Mouse (Mus musculus) granulocyte monocyte progenitor cell, adult 5-6 weeks (primary cell): ENCODE measurements at regions not wholly inside any gene's neighbourhood (a gene's known extent, or its start where the extent isn't known, plus 50 kb on each side); places are given as distances from the start of the nearest gene placed in this dataset.

ENCODE experiments used
- ATAC-seq: replicated peaks from 2 replicates; pipeline ENCODE4 v1.8.0; 2016; ENCODE audit warnings: mild to moderate bottlenecking, moderate TSS enrichment, inconsistent platforms; ENCODE audit not compliant: poor library complexity, severe bottlenecking

DNA sequence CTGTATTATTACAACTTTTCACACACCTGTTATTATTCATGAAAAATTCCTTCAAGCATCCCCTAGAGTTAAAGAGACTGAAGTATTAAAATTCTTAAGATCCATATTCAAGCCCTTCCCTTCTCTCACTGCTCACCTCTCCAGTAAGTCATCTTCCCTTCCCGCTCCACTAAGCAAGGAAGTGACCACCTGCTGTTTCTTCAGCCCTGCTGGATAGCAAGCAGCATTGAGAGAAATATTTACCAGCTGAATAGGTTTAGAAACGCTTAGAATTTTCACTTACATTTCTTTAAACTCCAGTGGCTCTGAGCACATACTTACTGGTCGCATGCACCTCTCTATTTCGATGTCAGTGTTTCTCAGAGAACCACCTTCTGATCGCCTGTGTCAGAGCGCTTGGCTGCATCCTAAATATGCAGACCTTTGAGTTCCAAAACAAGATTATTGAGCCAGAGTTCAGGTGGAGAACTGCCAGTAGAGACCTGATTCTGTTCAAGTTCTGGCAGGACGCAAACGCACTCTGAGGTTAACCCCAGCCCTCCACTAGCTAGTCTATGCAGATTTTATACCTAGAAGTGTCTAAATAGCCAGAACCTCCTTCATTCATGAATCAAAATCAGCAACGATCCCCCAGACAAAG is 314.9 kb downstream of the Mllt3 start:
- no peak for ATAC-seq

DNA sequence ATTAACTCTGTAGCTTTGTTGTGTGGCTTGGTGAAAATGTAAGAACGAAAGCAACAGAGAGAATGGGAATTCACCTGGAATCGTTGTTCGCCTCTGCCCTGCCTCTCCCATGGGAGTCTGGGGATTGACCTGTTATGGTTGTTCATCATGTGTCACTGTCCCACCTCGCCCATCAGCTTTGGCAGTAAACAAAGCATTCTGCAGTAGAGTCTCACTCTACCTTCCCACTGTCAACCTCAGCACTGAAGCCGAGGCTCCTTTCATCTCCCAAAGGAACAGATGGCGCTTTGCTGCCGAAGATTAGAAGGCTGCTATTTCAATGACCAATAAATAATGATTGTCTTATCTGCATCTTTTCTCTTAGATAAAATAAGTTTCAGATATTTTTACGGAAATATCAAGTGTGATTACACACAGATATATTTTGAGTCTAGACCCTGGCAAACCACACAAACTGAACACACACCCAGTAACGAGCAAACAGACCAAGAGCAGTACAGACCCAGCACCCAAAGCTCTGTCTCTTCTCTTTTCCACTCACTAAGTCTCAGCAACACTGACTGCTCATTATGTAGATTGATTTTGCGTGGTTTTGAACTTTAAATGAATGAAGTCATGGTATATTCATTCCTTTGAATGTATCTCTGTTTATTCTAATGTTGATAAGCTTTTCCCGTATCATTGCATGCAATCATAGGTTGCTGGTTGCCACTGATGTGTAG is 317.8 kb downstream of the Mllt3 start:
- no peak for ATAC-seq

DNA sequence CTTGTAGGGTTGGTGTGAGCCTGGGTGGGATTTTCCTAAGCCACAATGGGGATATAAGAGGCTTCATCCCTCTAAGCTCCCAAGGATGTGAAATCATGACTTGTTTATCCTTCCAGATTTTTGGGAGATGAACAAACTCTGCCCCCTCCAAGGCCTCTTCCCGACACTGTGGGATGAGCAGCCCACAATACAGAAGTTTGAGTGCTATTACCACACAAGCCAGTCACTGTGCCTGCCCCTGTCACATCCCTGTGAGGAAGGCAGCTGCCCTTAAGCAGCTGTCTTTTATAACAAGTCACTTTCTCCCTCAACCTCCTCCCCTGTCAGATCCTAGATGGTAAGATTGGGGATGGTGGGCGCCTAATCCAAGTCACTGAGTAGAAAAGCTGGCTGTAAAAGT is 320.5 kb downstream of the Mllt3 start:
- ATAC-seq: no peak

DNA sequence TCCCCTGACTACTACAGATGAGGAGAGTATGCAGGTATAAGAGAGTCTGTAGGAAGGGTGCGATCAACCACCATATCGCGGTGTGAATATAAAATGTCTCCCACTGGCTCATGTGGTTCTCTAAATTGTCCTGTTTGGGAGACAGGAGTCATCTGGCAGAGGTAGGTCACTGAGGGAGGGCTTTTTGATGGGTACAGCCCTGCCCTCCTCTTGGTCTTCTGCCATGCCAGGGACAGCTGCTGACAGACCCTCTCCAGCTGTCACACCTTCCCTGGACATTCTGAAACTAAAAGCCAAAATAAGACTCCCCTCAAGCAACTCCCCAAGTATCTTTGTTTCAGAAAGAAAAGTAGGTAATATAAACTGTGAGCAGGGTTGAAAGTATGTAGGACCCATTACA is 320.9 kb downstream of the Mllt3 start:
- ATAC-seq: no peak

DNA sequence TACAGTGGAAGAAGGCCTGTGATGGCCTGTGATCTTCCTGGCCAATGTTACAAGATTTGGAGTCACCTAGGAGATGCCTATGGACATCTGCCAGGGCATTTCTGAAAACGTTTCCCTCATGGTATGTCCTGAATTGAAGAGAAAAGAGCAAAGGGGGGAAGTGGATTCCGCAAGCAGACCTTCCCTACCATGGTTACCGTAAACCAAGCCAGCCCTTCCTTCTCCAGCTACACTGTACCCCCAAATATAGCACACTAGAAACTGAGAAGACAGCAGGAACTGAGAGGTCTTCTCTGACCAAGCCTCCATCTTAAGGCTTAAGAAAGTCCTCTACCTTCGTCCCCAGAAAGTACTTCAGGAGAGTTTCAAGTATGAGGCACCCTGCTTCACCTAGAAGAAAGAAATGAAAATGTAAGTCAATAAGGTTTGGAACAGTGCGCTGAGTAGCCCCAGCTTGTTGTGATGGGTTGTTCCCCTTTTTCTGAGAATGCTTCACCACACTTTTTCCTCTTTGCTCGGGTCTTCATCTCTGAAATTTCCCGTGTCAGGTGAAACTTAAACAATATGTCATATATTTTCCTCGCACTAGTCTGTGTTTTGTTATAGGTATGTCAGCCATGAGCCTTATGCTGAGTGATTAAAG is 321.9 kb downstream of the Mllt3 start:
- ATAC-seq: peak; percentile 66

DNA sequence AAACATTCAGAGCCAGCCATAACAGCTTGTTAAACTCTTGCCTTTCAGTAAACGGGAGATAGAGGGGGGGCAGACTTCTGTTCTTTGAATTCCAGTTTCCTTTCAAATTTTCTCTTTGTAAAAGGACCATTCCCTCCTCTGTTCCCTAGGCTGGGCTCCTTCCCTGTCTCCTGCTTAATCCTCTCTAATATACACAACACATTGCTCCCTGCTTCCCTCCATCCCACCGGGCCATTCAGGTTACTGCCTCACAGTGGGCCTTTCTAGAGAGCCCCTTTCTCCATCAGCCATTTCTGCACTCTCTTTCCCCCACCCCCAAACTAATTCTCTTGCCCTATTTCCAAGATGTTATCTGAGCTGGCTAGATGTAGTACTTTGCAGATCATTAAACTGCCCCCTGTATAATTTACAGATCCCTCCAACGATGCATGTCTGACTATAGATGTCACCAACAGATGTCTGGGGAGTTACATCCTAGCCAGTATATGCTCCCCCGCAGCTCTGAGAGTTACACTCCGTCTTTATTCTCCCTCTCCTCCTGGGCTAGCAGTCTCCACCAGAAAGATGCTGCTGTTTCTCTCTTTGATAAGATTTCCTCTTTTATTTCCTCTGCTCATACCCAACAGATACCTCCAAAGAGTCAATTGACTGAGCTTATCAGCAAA is 324.1 kb downstream of the Mllt3 start:
- no peak for ATAC-seq

DNA sequence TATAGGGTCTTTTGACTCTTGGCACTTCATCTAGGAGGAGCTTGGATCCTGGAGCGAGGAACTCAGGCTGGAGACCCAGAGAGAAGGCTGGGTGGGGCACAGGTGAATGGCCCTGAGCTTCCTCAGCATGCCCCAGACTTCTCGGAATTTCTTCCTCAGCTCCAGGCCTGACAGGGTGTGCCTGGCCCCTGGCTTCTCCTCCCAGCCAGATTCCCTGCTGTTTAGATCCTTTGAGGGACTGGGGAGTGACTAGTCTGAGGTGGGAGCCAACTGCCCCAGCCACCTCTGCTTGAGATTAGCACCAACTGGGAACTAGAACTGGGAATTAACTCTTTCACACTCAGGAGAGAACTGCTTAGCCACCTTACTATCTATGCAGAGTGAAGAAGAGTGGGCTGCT is 325.8 kb downstream of the Mllt3 start:
- no peak for ATAC-seq

DNA sequence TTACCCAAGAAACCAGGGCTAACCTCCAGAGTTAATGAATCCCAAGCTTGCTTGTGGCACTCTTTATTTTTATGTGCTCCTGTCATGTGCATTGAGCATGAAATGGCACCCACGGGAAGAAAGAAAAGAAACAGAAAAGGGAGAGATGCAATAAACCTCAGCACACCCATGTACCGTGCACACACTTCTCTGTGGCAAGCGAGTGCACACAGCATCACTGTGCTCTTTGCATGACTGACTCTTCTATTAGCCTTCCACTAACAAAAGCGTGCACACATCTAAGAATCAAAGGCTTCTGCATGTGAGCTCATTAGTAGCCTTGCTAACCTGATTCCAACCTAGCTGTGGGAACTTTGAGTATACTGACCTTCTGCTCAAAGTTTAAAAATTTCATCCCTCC is 330.3 kb downstream of the Mllt3 start:
- ATAC-seq: no peak

DNA sequence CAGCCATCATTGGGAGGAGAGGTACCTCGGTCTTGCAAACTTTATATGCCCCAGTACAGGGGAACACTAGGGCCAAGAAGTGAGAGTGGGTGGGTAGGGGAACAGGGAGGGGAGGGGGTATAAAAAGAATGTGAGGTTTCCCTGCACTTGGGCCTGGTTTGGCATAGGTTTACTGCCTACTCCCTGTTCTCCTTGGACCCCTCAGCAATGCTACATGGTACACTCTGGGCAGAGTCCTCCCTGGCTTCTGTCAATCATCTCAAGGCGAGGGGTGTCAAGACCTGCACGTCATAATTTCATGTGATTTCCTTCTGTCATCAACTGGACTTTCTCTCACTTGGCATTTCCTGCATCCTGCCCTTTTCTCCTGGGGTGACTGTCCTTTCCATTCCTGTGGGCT is 330.9 kb downstream of the Mllt3 start:
- no peak for ATAC-seq

DNA sequence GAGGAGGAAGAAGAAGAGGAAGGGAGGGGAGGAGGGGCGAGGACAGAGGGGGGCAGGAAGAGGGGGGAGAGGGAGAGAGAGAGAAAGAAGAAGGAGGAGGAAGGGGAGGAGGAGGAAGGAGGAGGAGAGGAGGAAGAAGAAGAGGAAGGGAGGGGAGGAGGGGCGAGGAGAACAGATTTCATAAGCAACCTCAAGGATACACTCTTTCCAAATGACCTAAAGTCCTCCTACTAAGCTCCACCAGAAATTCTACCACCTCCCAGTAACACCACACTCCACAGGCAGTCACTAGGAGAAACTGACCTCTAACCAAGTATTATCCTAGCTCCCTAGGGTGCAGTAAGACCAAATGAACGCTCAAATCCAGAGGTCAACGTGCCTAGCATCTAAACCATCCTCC is 332.1 kb downstream of the Mllt3 start:
- ATAC-seq: peak; percentile 64

DNA sequence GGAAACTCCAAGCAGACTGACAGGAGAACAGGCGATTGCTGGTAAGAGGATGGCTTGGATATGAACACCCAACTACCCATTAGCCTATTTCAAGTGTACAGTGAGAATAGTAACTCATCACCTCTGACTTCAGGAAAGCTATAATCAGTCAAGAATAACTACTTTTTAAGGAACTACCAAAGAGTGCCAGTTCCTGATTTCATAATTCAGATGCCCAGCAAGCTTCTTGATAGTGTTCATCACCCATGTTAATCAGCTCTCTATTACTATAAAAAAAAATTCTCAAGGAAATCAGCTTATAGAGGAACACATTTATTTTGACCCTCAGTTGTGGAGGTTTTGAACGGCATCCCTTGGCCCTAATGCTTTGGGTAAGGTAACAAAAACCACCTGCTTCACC is 332.7 kb downstream of the Mllt3 start:
- peak; percentile 78 for ATAC-seq

DNA sequence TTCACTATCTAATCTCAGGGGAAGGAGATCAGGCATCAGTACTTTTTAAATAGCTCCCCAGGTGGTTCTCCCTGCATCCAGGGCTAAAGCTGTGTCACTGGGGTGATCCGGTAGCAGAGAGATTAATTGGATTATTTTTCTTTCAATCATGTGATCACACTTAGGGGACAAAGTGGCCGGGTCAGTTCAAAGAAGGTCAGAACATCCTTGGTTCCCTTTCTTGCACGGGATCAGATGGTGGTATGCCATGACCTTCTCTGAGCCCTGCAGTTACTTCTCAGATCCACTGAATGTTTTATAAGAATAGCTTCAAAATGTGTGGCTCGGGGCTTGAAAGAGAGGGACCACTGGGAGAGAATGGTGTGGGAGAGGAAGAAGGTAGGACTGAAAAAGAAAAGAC is 333.6 kb downstream of the Mllt3 start:
- ATAC-seq: no peak

DNA sequence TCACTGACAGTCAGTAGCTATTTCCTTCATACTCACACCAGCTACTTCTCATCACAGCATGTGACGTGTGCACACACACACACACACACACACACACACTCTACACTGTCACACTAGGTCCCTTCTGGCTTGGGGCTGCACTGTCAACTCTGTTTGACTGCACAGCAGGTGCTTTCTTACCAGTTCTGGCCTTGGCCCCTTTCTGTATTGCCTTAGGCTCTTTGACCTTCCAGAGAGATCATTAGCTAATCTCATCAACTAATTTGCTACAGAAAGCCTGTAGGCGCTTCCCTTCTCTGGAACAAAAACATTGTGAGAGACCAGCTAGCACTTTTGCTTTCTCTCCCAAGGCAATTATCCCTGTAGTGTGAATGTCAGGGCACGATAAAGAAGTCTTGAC is 334.4 kb downstream of the Mllt3 start:
- no peak for ATAC-seq

DNA sequence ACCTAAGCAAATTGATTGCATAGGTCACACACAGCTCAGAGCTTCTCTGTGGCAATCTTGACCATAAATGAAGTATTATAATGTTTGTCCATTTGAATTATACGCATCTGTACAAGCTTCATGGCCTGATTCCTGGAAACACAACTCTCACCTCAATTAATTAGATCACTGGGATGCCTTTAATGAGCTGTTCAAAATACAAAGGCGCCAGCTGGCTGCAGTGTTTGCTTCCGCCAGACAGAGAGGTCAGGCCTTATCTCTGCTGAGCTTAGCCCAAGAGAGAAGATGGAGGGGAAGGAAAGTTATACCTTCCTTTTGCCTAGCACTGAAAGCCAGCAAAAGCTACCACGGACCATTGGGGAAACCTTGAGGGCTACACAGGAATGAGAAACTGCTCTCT is 336.2 kb downstream of the Mllt3 start:
- no peak for ATAC-seq

DNA sequence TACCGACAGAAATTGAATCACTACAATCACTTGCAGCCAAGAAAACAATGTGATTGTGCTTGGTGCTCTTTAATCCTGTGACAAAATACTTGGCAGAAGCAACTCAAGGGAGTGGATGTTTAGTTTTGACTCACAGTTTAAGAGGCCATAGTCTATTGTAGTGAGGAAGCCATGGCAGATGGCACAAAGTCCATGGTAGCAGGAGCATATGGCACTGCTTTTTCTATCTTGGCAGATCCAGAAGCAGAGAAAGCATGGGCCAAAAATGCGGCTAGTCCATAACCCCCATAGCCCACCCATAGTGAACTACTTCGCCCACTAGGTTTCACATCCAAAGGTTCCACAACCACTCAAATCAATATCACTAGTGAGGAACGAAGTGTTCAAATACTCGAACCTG is 337.4 kb downstream of the Mllt3 start:
- ATAC-seq: no peak

DNA sequence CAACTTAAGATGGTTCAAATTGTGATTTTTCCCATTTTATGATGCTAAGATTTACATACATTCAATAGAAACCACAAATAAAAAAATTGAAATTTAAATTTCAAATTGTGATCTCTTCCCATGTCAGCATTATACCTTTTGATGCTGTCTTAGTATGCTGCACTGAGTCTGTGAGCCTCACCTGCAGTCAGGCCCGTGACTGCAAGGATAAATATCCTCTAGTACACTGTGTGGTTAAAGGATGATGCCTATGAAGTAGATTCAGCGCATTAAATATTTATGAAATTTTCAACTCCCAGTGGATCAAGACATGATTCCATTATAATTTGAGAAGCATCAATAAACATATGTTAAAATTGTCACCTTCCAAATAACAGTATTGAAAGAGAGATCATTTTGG is 340.4 kb downstream of the Mllt3 start:
- no peak for ATAC-seq

DNA sequence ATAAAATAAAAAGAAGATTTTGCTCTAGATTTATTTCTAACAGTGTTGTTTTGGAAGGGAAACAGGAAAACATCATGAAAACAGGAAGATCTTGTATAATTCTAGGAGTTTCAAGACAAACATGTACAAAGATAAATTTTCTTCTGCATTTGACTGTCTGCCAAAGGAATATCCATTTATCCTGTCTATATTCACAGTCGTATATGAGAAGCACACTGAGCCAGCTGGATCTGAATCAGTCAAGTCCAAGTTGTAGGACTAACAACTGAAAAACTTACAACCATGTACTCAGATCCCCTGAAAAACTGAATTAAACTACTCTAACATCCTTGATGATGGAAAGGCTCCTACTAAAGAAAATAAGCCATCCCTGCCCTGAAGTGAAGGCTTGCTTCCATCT is 348.2 kb downstream of the Mllt3 start:
- no peak for ATAC-seq

DNA sequence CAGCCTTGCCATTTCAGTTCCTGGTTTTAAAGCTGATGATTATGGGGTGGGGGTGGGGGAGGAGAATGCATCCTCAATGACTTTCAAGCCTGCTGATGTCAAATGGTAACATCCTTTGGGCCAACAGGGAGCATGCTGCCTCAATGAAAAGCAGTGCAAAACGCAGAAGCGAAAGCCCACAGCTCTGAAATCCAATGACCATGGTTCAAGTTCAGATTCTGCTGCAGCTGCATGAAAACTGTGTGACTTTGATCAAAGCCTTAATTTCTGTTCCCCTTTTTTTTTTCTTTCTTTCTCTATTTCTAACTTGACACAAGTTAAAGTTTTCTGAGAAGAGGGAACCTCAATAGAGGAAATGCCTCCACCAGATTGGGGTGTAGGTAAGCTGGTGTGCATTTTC is 350.4 kb downstream of the Mllt3 start:
- peak; percentile 93 for ATAC-seq

DNA sequence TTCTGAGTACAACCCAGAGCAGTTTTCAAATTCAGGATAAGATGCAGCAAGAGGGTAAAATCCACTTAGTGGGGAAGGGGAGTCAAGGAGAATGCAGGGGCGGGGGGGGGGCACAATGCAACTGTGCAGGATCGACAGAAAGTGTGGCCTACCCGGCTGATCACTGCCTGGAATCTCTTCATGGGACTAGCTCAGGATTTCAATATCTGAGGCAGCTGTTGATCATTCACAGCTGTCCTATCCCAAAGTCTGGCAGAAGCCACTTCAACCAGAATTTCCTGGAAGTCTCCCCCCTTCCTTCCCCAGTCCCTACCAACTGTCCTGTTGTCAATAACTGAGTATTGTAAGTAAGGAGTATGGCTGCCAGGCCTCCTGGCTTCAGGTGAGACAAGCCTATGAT is 362.1 kb downstream of the Mllt3 start:
- ATAC-seq: no peak

DNA sequence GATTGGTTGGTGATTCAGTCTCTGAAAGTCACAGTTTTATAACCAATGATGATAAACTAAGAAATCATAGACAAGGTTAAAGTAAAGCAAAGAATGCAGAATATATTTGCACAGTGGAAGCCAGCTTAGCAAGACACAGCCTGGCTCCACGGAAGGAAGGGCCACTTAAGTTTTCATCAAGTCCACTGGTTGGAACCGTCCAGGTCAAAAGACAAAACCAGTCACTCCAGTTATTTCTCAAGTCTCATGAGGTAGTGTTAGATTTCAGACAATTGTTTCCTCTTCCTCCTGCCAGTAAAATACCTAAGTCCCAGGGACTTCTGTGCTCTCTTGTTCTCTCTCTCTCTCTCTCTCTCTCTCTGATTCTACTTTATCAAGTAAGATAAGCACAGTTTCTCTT is 363.0 kb downstream of the Mllt3 start:
- no peak for ATAC-seq

DNA sequence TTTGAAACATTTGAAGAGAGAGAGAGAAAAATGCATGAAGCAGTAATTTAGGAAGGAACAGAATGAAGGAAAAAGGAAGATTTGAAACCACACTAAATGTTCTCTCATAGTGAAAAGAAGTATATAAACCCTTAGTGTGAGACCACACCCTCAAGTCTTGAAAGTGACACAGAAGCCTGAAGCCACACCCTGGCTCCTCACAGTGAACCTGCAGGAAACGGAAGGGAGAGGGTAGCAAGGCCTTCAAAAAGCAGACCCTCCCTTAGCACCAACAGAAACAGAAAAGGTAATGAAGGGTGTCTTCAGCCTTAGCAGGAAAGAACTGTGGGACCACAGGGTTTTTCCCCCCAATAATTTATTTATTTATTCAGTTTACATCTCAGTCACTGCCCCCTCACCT is 363.7 kb downstream of the Mllt3 start:
- peak; percentile 46; the same call in 1 of the 2 replicates for ATAC-seq
